Mouse (Mus musculus) left cerebral cortex, adult 11 months (tissue): ENCODE measurements around the gene Nr1h5.

Source experiments
- DNase-seq: peaks from one replicate; pipeline ENCODE4 v3.0.0; 2022; ENCODE audit warnings: low spot score

Nr1h5 gene

GRCm38 (mm10) chr3:102964033-102964432 lies at the start of gene Nr1h5:
Gene Nr1h5, minus strand, starts transcription at chr3:102964133.
- DNase-seq, result no peak

- no peak for DNase-seq
Measured at GRCm38 (mm10) chr3:103001595-103001994, 37.7 kb upstream of the Nr1h5 start.

- DNase-seq, result no peak
Measured at GRCm38 (mm10) chr3:102997591-102997990, 33.7 kb upstream of the Nr1h5 start.

GRCm38 (mm10) chr3:102997036-102997435 lies 33.1 kb upstream of the Nr1h5 start:
- DNase-seq, result no peak

GRCm38 (mm10) chr3:102995605-102996321 lies 31.8 kb upstream of the Nr1h5 start, which contains the start of gene Sike1:
Gene Sike1, plus strand, starts transcription at chr3:102995708.
- DNase-seq, result peak; percentile 90

GRCm38 (mm10) chr3:102995233-102995604 lies 31.3 kb upstream of the Nr1h5 start:
- DNase-seq, result no peak

GRCm38 (mm10) chr3:102992936-102993335 lies 29.0 kb upstream of the Nr1h5 start:
- DNase-seq, result no peak

GRCm38 (mm10) chr3:102991041-102991440 lies 27.1 kb upstream of the Nr1h5 start:
- no peak for DNase-seq

GRCm38 (mm10) chr3:102980349-102980736 lies 16.4 kb upstream of the Nr1h5 start:
- DNase-seq, result no peak

GRCm38 (mm10) chr3:102979550-102980348 lies 15.8 kb upstream of the Nr1h5 start:
- DNase-seq, result no peak

GRCm38 (mm10) chr3:102976906-102977305 lies 13.0 kb upstream of the Nr1h5 start:
- no peak for DNase-seq

GRCm38 (mm10) chr3:102970508-102970907 lies 6.6 kb upstream of the Nr1h5 start:
- no peak for DNase-seq

- no peak for DNase-seq
Measured at GRCm38 (mm10) chr3:102970067-102970466, 6.1 kb upstream of the Nr1h5 start.

GRCm38 (mm10) chr3:102955596-102955995 lies 8.3 kb downstream of the Nr1h5 start:
- DNase-seq, result no peak

GRCm38 (mm10) chr3:102955143-102955542 lies 8.8 kb downstream of the Nr1h5 start:
- no peak for DNase-seq

GRCm38 (mm10) chr3:102954476-102954875 lies 9.5 kb downstream of the Nr1h5 start:
- no peak for DNase-seq

- no peak for DNase-seq
Measured at GRCm38 (mm10) chr3:102946861-102947260, 17.1 kb downstream of the Nr1h5 start.

- DNase-seq, result no peak
Measured at GRCm38 (mm10) chr3:102946312-102946711, 17.6 kb downstream of the Nr1h5 start.

- DNase-seq, result no peak
Measured at GRCm38 (mm10) chr3:102938100-102938499, 25.8 kb downstream of the Nr1h5 start.

- no peak for DNase-seq
Measured at GRCm38 (mm10) chr3:102935451-102936354, 28.2 kb downstream of the Nr1h5 start, which contains the start of gene Sycp1. Gene Sycp1, minus strand, starts transcription at chr3:102936100.

GRCm38 (mm10) chr3:102899136-102899535 lies 64.8 kb downstream of the Nr1h5 start:
- no peak for DNase-seq
